Mouse (Mus musculus): ENCODE data around the gene Lpp.

- no peak for TF ChIP-seq CTCF (IDR thresholded peaks at IDR 0.05; ENCODE audit: borderline replicate concordance, control insufficient read depth, extremely low read depth, insufficient read depth, low read length, poor library complexity)
- TF ChIP-seq POLR2A (IDR thresholded peaks at IDR 0.05; ENCODE audit: control insufficient read depth, extremely low read depth, insufficient read depth, low read length, poor library complexity) = no peak
Measured at GRCm38 (mm10) chr16:25041165-25041564, 647.9 kb downstream of the Lpp start.

Measured in thymus, adult 2 months (tissue).